Mouse (Mus musculus): ENCODE results near the gene Maml3.

- TF ChIP-seq CTCF (IDR thresholded peaks at IDR 0.05; ENCODE audit: low read depth) (no peak), EP300 (optimal IDR thresholded peaks at IDR 0.05) (no peak)
Measured at GRCm38 (mm10) chr3:51814073-51814472, 290.8 kb downstream of the Maml3 start.

Measured in stomach, postnatal 0 days (tissue).